Mouse (Mus musculus) heart, postnatal 36 days (tissue): ENCODE measurements at regions not wholly inside any gene's neighbourhood (a gene's known extent, or its start where the extent isn't known, plus 50 kb on each side); places are given as distances from the start of the nearest gene placed in this dataset.
"Not testable (repeated sequence)": the region's sequence is repeated elsewhere in the genome, so short reads cannot be mapped to it uniquely, and the experiment has no call there.

Experiments
- DNase-seq, 2 experiments: peaks; one replicate each; pipeline ENCODE4 v3.0.0; 2021 to 2022
- intact Hi-C: fragments of 180-260 bp; cut with DNase I; formaldehyde crosslinking; loops from one replicate; pipeline ENCODE4 v1.15.1; 2025

DNA sequence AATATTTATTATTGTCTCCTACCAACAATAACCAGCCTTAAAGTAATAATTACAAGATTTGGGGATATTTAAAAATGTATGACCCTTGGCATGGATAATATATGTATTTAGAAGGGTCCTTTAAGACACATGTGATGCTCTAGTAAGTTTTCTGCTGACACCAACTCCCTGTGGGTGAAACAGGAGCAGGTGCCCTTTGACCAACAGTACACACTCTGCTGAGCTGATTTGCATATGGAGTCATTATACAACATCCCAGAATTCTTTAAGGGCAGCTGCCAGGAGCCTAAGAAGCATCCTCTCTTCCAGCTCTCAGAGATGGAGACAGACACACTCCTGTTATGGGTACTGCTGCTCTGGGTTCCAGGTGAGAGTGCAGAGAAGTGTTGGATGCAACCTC lies 274.1 kb downstream of the Rpia start:
- no peak for DNase-seq
- intact Hi-C loops, result no loop called here

DNA sequence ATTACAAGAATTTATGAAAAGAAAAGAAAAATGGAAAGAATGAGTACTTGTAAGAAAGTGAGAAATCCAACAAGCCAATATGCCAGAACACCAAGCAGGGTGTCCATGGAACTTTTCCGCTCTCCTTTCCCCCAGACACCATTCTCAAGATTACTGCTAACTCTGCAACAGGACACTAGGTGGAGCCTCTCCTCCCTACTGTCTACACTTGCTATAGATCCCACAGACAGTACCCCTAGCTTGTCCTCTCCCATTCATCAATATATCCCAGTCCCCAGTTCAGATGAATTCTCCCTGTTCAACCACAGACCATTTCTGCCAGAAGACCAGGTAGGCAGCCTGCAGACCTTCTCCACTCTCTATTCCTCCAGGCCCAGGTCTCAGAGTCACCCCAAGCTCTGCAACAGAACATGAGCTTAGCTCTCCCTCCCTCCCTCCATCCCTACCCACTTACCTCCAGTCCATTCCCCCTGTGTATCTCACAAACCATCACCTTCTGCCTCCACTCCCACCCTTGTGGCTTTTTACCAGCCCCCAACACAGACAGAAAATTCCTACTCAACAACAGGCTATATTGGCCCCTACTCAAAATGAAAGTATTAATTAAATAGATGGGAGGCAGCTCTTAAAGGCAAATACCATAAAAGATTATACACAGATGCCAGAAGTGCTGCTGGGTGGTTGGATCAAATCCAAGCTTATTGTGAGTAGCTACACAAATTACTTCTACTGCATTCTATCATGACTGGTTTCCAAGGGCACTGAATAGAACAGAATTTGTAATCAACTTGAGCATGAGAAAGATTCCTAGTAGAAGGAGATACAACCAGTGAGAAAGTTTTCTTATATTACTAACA lies 323.2 kb downstream of the Rpia start:
- intact Hi-C loops, result no loop called here
- DNase-seq, result no peak

DNA sequence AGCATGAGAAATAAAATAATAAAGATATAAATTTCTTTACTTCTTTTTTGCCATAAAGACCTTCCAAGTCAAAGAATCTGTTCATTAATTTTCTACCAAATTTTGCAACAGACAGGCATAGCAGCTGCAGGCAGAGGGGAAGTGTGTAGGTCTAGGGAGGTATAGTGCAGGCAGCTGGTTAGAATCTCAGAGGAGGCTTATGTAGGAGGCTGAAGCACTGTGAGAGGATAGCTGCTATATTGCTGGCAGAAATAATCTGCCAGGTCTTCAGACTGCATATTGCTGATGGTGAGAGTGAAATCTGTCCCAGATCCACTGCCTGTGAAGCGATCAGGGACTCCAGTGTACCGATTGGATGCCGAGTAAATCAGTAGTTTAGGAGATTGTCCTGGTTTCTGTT lies 334.8 kb downstream of the Rpia start:
- DNase-seq, result no peak
- intact Hi-C loops, result no loop called here

DNA sequence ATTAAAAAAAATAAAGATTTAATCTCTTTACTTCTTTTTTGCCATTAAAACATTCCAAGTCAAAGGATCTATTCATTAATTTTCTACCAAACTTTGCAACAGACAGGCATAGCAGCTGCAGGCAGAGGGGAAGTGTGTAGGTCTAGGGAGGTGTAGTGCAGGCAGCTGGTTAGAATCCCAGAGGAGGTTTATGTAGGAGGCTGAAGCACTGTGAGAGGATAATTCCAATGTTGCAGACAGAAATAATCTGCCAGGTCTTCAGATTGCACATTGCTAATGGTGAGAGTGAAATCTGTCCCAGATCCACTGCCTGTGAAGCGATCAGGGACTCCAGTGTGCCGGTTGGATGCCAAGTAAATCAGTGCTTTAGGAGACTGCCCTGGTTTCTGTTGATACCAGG lies 357.3 kb downstream of the Rpia start:
- intact Hi-C loops, DNase-seq: not testable (repeated sequence)

DNA sequence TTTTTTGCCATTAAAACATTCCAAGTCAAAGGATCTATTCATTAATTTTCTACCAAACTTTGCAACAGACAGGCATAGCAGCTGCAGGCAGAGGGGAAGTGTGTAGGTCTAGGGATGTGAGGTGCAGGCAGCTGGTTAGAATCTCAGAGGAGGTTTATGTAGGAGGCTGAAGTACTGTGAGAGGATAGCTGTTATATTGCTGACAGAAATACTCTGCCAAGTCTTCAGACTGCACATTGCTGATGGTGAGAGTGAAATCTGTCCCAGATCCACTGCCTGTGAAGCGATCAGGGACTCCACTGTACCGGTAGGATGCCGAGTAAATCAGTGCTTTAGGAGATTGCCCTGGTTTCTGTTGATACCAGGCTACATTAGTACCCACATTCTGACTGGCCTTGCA lies 385.7 kb downstream of the Rpia start:
- DNase-seq, result not testable (repeated sequence)
- intact Hi-C loops, result loop anchor here (5.0 kb wide), 1 partner anchor 144 kb away; no protein-coding TSS in a partner anchor

DNA sequence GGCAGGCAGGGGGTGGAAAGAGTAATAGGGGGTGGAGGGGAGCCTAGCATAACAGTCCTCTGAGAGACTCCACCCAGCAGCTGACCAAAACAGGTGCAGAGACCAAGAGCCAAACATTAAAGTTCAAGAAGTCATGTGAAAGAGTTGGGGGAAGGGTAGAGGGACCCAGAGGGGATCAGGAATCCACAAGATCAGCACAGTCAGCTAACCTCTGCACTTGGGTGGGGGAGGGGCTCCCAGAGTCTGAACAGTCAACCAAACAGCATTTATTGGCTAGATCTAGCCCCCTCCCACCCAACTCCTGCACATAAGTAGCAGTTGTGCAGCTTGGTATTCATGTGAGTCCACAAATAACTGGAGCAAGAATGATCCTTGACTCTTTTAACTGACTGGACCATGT lies 402.2 kb downstream of the Rpia start:
- DNase-seq, intact Hi-C loops: not testable (repeated sequence)

DNA sequence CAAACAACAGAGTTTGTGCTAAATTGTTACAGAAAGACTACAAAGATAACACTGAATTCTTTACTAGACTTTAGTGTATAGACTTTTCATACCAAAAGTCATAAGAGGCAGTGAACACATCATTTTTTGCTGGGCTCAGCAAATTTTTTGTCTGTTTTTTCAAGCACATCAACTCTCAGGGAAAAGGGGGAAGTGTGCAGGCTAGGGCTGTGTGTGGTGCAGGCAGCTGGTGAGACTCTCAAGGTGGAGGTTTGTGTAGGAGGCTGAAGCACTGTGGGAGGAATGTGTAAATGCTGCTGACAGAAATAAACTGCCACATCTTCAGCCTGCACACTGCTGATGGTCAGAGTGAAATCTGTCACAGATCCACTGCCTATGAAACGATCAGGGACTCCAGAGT lies 405.6 kb downstream of the Rpia start:
- intact Hi-C loops, DNase-seq: not testable (repeated sequence)

DNA sequence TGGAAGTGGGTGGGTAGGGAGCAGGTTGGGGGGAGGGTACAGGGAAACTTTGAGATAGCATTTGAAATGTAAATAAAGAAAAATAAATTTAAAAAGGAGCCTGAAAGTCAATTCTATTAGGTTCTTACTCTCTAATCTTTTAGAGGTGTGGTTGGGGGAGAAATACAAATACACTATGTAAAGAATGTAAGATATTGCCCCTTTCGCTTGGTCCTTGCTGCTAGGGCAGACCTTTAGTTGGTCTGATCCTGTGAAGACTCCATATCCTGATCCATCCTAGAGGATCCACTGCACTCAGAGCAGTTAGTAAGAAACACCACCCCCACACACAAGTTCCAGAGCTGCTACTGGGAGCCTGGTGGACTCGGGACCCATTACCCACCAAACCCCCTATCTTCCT lies 412.7 kb downstream of the Rpia start:
- intact Hi-C loops, DNase-seq: not testable (repeated sequence)

DNA sequence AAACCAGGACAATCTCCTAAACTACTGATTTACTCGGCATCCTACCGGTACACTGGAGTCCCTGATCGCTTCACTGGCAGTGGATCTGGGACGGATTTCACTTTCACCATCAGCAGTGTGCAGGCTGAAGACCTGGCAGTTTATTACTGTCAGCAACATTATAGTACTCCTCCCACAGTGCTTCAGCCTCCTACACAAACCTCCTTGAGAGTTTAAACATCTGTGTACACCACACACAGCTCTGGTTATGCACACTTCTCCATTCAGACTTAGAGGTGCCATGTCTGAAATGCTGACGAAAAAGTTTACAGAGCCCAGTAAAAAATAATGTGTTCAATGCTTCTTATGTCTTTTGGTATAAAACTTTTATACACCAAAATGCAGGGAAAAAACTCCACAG lies 420.2 kb downstream of the Rpia start:
- DNase-seq, intact Hi-C loops: not testable (repeated sequence)

DNA sequence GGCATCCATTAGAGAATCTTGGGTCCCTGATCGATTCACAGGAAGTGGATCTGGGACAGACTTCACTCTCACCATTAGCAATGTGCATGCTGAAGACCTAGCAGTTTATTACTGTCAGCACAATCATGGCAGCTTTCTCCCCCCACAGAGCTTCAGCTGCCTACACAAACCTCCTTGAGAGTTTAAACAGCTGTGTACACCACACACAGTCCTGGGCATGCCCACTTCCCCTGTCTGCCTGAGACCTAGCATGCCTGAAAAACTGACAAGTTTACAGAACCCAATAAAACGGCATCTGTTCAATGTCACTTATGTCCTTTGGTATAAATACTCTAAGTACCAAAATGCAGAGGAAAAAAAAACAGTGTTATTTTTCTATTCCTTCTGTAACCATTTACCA lies 435.7 kb downstream of the Rpia start:
- intact Hi-C loops, result no loop called here
- DNase-seq, result no peak

DNA sequence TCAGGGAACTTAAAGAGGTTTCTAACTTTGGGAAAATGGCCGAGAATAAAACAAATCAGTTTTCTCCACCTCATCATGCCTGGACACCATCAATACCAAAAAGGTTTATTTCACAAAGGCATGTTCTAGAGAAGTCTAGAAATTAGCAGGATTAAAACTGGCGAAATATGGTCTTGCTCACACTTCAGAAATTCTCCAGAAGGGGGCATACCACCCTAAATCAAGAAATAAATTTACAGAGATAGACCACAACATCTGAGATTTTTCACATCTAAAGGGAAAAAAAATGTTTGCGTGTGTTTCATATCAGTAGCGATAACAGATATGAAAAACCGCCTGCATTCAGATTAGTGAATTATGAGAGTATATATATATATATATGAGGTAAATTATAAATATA lies 449.9 kb downstream of the Rpia start:
- intact Hi-C loops, result no loop called here
- no peak for DNase-seq

DNA sequence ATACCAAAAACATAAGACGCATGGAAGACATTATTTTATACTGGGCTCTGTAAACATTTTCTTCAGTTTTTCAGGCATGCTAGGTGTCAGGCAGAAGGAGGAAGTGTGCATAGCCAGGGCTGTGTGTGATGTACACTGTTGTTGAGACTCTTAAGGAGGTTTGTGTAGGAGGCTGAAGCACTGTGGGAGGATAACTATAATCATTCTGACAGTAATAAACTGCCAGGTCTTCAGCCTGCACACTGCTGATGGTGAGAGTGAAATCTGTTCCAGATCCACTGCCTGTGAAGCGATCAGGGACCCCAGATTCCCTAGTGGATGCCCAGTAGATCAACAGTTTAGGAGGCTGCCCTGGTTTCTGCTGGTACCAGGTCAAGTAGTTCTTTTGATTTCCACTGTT lies 451.3 kb downstream of the Rpia start:
- intact Hi-C loops, DNase-seq: not testable (repeated sequence)

DNA sequence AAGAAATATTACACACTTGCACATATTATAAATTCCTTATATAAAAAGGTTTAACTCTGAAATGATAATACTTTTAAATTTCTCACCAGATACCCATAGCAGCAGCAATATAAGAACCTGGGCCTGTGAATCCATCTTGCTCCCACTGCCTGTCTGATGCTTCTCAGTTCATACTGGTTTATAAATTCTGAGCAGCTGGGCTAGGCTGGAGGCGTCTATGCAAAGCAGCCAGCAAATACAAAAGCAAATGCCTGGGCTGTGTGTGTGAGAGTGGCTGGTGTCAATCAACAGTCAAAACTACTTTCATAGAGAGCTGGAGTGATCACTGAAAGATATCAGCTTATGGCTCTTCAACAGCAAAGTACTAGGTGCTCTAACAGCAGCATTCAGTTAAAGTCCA lies 476.7 kb downstream of the Rpia start:
- intact Hi-C loops, result loop anchor here (5.0 kb wide), 1 partner anchor 193 kb away; no protein-coding TSS in a partner anchor
- no peak for DNase-seq

DNA sequence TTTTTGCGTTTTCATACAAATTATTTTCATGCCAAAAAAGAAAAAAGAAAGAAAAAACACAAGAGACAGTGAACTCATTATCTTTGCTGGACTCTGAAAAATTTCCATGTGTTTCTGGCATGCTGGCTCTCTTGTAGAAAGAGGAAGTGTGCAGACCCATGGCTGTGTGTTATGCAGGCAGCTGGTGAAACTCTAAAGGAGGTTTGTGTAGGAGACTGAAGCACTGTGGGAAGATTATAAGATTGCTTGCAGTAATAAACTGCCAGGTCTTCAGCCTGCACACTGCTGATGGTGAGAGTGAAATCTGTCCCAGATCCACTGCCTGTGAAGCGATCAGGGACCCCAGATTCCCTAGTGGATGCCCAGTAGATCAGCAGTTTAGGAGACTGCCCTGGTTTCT lies 477.4 kb downstream of the Rpia start:
- intact Hi-C loops, result loop anchor here (5.0 kb wide), 1 partner anchor 192 kb away; no protein-coding TSS in a partner anchor
- not testable (repeated sequence) for DNase-seq

DNA sequence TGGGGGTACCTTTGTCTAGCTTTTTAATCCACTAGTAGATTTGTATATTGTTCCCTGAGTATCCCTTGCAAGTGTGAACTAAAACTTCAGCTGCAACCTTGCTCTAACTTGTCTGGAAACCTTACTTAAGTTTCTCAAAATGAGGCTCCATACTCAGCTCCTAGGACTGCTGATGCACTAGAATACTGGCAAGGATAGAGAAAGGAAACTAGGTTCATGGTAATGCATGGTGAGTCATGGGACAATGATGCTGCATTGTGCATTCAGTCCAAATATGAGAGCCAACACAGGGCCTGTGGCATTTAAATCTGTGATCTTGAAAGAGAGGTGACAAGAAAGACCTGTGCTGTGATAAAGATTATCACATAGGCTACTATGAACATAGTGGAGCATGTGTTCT lies 490.9 kb downstream of the Rpia start:
- DNase-seq, intact Hi-C loops: not testable (repeated sequence)

DNA sequence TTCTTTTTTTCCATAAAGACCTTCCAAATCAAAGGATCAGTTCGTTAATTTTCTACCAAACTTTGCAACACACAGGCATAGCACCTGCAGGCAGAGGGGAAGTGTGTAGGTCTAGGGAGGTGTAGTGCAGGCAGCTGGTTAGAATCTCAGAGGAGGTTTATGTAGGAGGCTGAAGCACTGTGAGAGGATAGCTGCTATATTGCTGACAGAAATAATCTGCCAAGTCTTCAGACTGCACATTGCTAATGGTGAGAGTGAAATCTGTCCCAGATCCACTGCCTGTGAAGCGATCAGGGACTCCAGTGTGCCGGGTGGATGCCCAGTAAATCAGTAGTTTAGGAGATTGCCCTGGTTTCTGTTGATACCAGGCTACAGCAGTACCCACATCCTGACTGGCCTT lies 531.8 kb downstream of the Rpia start:
- intact Hi-C loops, result loop anchor here (5.0 kb wide), 1 partner anchor 147 kb away; no protein-coding TSS in a partner anchor

DNA sequence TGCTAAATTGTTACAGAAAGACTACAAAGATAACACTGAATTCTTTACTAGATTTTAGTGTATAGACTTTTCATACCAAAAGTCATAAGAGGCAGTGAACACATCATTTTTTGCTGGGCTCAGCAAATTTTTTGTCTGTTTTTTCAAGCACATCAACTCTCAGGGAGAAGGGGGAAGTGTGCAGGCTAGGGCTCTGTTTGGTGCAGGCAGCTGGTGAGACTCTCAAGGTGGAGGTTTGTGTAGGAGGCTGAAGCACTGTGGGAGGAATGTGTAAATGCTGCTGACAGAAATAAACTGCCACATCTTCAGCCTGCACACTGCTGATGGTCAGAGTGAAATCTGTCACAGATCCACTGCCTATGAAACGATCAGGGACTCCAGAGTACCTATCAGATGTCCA lies 551.9 kb downstream of the Rpia start:
- DNase-seq, intact Hi-C loops: not testable (repeated sequence)

More for the DNA sequence above, 531.8 kb downstream of the Rpia start:
- DNase-seq, result not testable (repeated sequence)

DNA sequence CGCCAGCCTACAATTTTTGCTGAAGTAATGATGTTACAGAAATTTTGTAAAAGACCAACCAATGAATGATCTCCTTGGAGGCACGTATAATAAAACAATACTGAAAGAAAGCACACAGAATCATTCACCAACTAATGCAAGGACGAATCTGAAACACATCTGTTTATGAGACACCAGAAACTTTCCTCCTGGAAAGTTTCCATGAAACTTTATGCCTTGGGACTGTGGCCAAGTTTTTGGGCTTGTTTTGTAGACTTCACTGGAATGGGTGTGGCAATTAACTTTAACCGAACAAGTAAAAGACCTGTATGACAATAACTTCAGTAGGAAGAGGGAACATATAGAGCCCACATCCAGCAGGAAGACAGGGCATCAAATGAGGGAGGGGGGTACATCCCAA lies 564.9 kb downstream of the Rpia start:
- intact Hi-C loops, result no loop called here
- no peak for DNase-seq

DNA sequence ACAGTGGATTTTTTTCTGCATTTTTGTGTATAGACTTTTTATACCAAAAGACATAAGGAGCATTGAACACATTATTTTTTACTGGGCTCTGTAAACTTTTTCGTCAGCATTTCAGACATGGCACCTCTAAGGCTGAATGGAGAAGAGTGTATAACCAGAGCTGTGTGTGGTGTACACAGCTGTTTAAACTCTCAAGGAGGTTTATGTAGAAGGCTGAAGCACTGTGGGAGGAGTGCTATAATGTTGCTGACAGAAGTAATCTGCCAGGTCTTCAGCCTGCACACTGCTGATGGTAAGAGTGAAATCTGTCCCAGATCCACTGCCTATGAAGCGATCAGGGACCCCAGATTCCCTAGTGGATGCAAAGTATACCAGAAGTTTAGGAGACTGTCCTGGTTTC lies 575.4 kb downstream of the Rpia start:
- DNase-seq, intact Hi-C loops: not testable (repeated sequence)

DNA sequence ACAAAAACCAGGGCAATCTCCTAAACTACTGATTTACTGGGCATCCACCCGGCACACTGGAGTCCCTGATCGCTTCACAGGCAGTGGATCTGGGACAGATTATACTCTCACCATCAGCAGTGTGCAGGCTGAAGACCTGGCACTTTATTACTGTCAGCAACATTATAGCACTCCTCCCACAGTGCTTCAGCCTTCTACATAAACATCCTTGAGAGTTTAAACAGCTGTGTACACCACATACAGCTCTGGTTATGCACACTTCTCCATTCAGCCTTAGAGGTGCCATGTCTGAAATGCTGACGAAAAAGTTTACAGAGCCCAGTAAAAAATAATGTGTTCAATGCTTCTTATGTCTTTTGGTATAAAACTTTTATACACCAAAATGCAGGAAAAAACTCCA lies 576.3 kb downstream of the Rpia start:
- intact Hi-C loops, DNase-seq: not testable (repeated sequence)
